Mouse (Mus musculus) embryo, embryonic 11 days (tissue): ENCODE results near the gene Spc24.
"Not testable (repeated sequence)": the region's sequence is repeated elsewhere in the genome, so short reads cannot be mapped to it uniquely, and the experiment has no call there.

Experiments used
- DNase-seq: peaks from one replicate; pipeline ENCODE4 v3.0.0-alpha.2; 2015

The Spc24 gene

DNA sequence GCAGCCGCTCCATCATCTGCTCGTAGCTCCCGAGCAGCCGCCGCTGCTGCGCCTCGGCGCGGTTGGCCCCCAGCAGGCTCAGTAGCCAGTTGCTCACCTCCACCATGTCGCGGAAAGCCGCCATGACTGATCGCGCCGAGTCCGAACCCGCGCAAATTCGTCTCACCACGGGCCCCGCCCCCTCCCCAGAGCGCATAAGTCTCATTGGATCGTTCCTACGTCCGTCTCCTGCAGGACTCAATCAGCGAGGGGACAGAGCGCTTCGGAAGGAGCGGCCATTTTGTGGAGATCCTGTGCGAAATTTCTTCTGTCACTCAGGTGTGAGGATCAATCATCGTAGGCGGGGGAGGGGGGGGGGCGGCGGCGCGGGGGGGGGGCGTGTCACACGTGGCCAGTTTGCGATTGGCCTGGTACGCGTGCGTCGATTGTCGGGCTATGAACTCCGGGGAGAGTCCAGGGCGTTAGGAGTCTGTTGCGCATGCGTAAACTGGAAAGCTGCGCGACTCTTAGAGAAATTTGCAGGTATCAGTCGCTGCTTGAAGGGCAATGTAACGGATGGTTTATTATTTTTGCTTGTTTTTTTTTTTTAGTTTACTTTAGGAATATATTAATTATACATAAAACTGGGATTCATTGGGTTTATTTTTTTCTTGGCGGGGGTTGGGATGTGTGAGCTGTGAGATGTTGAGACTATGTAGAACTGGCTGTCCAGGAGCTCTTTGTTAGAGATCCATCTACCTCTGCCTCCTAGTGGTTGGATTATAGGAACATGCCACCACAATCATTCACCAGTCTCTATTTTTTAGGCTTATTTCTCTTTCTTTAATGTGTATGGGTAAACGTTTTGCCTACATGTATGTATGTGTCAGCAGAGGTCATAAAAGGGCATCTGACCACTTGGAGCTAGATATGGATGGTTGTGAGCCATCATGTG is at the start of gene Spc24:
Gene Spc24, minus strand, starts transcription at position 149 of the 934 bp plus-strand sequence.
- DNase-seq, result peak; percentile 99

DNA sequence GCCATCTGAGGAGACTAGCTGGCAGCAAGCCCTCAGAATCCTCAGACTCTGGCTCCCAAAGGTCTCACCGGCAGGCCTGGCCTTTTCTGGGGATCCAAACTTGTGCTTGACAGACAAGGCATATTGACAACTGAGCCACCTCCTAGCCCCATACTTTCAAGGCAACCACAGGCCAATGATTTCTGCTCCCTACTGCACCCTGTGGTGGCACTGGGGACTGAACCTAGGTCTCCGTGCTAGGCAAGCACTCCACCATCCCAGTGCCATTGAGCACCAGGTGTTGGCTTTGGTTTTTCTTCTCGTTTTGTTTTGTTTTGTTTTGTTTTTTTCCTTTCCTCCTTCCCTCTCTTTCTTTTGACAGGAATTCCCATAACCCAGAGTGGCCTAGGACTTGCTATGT is 48.5 kb upstream of the Spc24 start:
- no peak for DNase-seq

DNA sequence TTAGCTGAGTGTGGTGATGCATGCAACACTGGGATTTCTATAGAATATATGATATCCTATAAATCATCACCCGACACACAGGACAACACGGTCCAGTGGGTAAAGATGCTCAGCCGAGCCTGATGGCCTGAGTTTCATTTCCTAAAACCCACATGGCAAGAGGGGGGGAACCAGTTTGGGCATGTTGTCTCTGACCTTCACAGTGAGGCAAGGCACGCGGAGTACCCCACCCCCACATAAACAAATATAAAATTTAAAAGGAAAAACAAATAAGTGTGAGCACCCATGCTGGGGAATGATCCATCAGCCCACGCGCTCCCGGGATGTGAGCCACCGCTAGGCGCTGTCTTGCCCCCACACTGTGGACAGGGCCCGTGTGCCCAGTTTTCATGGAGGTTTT is 46.9 kb upstream of the Spc24 start:
- DNase-seq, result no peak

DNA sequence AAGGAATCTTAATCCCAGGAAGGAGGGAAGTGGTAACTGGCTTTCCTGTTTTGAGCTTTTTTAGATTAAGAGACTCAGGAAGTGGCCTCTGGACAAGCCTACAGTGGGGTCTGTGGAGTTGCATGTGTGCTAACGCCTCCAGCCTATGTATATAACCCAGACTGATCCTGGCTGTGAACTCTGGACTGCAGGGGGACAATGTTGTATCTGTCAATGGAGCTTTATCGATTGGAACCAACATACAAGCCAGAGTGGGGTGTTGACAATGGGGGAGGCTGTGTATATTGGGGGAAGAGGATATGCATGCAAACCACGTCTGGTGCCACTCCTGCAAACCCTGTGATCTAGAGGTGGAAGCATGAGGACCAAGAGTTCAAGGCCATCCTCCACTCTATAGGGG is 46.3 kb upstream of the Spc24 start:
- DNase-seq, result no peak

DNA sequence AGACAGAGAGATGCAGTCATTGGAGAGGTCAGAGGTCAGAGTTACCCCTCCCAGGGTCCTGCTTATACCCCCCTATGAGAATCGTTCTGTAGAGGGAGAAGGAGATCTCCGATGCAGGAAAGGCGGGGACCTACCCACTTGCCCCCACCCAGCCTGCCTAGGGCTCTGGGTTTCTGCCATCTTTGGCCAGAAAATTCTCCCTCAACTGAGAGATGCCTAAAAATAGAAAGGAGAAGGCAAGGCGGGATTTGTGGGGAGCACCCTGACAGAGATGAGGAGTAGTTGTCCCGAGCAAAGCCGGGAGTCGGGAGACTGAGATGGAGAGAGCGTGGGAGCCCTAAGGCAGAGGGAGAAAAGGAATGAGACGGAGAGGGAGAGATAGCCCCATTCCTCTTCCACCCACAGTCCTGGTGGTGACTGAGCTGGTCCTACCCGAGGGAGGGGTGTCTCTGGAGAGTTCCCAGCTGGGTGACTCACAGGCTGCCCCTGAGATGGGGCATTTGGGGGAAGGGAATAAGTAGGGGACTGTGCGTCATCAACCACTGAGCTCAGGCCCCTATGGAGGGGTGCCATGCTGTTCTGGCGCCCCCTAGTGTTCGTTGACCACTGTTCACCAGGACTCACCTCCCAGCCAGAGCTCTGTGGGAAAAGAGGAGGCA is 44.0 kb upstream of the Spc24 start:
- peak; percentile 91 for DNase-seq

DNA sequence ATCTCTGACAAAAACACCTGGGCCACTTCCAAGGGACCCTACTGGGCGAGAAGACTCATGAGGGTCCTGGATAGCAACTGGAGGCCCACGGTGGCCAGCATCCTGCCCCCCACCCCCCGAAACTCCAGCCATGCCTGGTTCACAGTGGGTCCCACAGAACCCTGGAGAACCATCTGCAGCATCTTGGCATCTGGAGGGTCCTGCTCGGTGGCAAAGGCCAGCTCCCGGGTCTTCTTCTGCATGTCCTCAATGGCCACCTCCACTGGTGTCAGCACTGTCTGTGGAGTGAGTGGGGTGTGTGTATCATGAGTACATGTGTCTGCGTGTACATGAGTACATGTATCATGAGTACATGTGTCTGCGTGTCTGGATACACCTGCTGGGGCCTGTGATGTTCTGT is 41.5 kb upstream of the Spc24 start:
- no peak for DNase-seq

DNA sequence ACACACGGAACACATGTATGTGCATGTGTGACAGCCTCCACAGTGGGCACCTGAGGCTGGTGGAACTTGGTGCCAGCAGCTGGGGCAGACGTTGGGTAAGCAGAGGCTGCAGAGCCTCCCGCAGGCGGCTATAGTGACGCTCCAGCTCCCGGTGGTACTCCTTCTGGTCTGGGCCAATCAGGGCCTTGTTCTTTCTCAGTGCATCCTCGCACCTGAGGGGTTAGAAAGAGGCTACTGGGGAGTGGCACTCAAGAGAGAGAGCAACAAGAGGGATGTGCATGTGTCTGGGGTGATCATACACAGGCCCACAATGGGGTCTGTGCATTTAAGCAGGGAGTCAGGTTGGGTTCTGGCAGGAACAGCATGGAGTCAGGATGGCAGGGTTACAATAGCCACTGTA is 41.0 kb upstream of the Spc24 start:
- no peak for DNase-seq

DNA sequence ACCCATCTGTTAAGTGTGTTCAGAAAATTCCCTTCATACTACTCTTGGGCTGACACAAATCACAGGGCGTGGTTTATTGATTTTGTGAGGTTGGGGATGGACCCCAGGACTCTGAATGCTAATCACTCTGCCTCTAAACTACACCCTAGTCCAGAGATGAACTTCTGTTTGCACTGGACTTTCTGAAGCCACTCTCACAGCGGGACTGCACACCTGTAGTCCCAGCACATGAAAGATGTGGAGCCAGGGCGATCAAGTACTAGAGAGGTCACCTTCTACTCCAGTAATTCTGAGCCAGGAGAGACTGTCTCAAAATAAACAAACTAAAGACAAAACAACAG is 38.9 kb upstream of the Spc24 start:
- no peak for DNase-seq

DNA sequence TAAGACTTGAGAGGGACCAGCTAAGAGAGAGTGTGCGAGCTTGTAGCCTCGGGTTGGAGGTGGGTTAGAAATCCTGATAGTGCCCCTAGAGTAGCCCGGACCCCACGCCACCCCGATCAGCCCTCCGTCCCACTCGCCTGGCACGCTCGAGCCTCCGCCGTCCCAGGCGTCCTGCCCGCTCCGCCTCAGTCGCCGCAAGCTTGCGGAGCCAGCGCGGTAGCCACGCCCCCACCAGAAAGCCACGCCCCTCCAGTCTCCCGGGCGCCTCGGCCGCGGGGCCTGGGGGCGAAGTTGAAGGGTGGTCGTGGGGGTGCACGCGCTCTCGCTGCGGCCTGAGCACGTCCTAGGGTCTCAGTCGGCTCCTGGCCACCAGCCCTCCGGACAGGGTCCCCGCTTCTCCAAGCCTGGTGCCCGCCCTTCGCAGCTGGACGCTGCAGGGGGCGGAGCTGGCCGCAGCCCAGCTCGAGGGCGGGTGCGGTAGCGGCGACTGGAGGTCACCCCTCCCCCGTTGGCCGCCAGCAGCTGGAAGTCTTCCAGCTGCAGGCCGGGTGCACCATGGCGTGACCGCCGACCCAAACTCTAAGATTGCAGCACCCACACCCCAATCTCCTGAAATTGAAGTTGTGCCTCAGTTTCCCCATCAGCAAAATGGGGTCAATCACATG is 38.4 kb upstream of the Spc24 start, which contains the start of gene Kank2:
Gene Kank2, minus strand, starts transcription at position 400 of the 665 bp plus-strand sequence.
- peak; percentile 91 for DNase-seq

DNA sequence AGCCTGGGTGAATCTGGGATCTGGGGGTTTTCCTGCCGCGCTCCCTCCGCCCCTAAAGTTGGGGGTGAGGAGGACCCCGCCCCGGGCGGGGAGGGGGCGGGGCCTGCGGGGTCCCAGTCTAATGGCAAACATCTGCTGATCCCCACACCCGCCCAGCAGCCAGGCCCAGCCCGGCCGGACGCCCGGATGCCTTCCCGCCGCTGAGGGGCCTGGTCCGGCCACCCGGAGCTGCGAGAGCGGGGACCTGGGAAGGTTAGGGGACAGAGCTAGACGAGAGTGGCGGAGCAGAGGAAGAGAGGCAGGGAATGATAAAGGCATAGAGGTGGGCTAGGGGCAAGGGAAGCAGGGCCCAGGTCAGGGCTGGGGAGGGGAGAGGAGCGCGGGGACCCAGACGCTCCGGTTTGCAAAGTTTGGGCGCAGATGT is 37.8 kb upstream of the Spc24 start:
- peak; percentile 84 for DNase-seq

DNA sequence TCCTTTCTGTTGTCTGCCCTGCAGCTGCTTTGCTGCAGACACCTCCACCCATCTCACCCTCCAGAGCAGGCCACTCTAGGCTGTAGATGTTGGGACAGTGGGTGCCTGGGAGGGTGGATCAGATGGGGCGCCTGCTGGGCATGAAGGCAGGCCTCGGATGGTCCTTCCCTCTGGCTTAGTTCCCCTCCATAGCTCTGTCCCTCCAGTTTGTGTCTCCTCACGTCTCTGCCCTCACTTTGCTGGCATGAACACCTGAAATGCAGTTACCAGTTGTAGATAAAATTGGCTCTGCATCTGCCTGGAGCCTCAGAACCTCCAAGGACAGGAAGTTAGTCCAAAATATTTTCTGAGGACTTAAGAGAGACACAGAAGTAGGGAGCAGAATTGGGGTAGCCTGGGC is 36.8 kb upstream of the Spc24 start:
- no peak for DNase-seq

DNA sequence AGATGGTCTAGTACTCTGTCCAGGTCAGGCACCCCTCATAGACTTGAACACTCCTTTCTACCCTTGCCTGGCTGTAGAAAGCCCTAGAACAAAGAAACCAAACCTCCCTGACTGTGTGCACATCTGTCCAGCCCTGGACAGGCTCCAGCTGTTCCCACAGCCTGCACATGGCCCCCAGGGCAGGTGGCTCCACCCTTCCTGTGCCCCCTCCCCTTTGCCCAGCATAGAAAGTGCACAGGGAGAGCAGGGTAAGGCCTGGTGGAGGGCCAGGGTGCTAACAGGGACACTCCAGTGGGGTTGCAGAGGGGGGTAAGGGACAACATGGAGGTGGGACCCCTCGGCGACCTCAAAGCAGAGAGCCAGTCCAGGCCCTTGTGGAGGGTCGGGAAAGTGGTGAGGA is 36.2 kb upstream of the Spc24 start:
- peak; percentile 29 for DNase-seq

DNA sequence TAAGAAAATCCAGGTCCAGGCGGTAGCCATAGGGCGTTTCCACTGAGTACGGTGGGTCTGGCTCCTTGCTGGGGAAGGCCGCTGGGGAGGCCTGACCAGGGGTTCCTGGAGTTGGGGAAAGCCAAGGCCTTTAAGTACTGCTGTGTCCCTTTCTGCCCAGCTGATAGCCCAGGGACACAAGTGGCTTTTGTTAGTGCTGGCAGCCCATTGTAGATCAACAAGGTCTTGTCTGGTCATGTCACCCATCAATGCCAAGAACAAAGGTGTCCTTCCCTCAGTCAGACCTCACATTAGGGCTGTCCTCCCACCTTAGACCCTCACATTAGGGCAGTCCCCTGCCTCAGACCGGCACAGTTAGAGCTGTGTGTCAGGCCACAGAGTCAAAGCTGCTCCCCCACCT is 35.5 kb upstream of the Spc24 start:
- DNase-seq, result no peak

DNA sequence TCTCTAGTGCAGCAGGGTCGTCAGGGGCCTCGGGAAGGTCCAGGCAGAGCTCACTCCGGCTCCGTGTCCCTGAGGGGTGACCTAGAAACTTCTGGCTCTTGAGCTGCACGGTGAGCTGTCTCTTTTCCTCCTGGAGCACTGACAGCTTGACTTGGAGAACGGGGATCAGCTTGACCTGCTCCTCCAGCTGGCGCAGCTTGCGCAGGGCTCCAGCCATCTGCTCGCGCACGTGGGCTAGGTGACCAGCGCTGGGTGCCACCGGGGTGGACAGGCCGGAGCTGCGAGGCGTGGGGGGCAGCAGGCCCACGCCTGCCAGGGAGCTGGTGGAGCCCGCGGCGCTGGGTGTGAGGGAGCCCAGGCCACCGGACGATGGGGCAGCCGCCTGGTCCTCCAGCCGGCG is 34.8 kb upstream of the Spc24 start:
- no peak for DNase-seq

DNA sequence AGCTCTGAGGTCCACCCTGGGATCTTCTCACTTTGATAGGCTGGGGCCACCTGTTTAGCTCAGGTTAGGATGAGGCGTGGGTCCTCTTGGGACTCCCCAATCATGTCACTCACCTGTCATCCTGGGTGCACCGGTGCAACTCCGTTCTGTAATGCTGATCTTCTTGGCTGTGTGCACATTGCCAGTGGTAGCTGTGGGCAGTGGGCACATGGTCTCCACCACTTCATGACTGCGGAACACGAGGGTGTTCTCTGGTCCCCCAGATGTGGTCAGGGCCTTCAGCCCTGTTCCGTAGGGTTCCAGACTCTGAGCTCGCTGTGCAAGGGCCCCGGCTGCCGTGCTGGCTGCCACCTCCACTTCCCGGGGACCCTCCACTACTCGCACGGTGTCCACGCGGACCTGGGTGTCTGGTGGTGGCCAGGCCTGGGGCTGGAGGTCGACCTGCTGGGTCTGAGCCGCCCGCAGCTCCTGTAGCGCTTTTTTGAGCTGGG is 34.3 kb upstream of the Spc24 start:
- DNase-seq, result no peak

DNA sequence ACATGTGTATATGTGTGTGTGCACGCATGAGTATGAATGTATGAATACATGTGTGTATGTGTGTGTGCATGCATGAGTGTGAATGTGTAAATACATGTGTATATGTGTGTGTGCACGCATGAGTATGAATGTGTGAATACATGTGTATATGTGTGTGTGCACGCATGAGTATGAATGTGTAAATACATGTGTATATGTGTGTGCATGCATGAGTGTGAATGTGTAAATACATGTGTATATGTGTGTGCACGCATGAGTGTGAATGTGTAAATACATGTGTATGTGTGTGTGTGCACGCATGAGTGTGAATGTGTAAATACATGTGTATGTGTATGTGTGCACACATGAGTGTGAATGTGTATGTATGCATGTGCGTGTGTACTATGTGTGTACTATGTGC is 33.4 kb upstream of the Spc24 start:
- not testable (repeated sequence) for DNase-seq

DNA sequence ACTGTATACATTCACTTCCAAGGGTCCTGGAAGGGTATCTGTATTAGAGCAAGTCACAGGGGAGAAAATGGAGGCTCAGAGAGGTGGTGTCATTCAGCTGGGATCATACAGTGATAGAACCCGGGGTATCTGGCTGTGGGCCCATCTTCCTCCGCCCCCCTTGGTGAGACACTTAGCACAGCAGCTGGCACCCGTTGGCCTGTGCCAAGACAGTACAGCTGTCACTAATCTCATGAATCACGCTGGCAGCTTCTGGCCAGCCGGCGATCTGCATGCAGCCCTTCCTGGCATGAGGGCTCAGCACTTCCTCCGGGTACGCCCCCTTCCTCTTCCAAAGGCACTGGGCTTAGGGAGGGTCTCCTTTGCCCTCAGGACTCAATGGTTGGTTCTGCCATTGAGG is 32.5 kb upstream of the Spc24 start:
- DNase-seq, result no peak

DNA sequence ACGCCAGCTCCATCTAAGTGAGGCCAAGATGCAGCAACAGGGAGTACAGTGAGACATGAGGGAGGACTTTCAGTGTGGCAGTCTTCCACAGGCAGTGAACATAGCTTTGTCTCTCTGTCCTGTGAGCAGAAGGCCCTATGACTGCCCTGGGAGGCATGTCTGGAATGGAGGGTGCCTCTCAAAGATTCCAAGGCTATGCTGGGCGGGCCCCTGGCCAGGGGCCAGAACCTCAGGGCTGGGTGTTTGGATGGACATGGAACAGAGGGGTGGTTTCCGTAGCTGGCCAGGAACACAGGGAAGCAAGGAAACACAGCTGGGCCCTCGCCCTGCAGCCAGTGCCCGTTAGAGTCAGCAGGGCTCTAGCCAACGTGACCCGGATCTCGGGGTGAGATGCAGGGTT is 31.8 kb upstream of the Spc24 start:
- no peak for DNase-seq

DNA sequence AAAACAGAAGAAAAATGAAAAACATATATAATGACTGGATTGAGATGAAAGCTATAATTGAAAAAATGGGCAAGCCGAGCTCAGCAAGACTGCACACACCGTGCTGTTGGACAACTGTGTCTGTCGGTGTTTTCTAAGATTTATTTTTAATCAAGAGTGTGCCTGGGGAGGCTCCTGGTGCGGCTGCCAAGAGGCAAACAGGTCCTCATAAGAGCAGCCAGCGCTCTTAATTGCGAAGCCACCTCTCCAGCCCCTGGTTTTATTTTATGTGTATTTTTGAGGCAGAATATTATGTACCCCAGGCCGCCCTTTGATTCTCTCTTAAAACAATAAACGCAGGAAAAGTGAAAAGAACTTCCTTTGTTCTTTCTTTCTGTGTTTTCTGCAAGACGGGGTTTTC is 28.1 kb upstream of the Spc24 start:
- no peak for DNase-seq

DNA sequence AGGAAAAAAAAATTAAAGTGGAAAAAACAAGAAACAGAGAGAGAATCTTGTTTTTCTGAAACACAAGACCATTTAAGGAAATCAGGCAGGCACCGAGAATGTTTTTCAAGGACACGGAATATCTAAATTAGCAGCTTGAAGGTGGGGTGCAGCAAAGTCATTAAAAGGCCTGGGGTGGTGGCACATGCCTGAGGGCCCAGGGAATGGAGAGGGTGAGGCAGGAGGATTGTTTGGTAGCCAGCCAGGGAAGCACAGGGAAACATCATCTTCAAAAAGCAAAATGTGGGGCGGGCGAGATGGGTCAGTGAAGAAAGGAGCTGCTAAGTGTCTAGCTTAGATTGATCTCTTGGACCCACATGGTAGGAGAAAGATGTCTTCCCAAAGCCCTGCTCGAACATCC is 27.6 kb upstream of the Spc24 start:
- DNase-seq, result no peak

DNA sequence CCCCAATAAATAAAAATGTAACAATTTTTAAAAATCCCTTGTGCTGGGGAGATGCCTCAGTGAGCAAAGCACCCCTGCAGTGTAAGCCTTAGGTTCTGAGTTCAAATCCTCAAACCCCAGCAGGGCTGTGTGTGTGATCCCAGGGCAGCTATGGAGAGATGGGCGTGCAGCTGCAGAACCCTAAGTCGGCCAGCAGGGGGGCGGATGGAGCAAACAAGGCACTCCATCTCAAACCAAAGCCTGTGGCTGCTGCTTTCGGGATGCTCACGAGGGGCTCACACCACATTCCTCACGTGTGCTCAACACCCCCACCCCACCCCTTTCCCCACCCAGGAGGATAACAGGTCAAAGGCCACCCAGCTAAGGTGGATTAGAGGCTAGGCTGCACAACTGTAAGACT is 26.8 kb upstream of the Spc24 start:
- peak; percentile 83 for DNase-seq

DNA sequence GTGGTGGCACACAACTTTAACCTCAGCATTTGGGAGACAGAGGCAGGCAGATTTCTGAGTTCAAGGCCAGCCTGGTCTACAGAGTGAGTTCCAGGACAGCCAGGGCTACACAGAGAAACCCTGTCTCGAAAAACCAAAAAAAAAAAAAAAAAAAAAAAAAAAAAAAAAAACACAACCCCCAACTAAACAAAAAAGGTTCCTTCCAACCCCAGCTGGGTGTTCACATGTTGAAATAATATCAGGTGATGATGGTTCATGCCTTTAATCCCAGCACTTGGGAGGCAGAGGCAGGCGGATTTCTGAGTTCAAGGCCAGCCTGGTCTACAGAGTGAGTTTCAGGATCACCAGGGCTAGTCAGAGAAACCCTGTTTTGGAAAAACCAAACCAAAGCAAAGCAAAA is 26.2 kb upstream of the Spc24 start:
- DNase-seq, result not testable (repeated sequence)

DNA sequence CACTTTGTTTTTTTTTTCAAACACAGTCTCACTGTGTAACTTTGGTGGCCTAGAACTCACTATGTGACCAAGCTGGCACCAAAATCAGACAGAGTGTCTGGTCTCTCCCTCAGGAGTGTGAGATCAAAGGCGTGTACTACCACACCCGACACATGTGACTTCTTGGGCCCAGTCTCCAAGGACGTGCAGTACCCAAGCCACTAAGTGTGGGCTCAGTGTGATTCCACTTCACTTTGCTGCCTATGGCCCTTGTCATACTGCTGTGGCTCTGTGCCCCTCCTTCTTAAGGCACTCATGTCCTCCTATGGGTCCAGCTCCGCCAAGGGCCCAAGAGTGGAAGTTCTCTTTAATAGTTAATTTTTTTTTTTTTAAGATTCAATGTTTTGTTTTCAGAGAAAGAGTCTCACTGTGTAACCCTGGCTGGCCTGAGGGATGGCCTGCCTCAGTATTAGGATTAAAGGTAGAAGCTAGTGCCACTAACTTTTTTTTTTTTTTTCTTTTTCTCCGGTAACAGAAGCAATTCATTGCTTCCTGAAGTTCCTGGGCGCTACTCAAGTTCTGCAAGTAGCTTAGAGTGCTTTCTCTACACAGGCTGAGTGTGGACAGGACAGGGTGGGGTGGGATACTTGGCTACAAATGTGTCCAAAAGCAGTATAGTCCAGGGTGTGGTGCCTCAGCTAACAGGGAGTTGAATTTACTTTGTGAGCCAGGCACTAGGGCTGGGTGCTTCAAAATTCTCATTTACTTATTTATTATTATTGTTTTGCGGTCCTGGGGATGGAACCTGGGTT is 24.6 kb upstream of the Spc24 start:
- no peak for DNase-seq
